Mouse (Mus musculus) neural tube, embryonic 11.5 days (tissue): ENCODE measurements at regions not wholly inside any gene's neighbourhood (a gene's known extent, or its start where the extent isn't known, plus 50 kb on each side); places are given as distances from the start of the nearest gene placed in this dataset.

Source experiments
- ATAC-seq: fragments of 200-750 bp; cut with Nextera tagmentation; 2 replicates; pipeline ENCODE4 v1.8.0; 2017; ENCODE audit warnings: moderate number of reproducible peaks, mild to moderate bottlenecking, moderate TSS enrichment, moderate library complexity; ENCODE audit not compliant: insufficient read depth, low FRiP score, low TSS enrichment
- DNase-seq: peaks from one replicate; pipeline ENCODE4 v3.0.0-alpha.2; 2015; ENCODE audit warnings: low spot score
- H3K27ac ChIP-seq: fragments of 300-500 bp; sonication (generic); 2 replicates; pipeline ENCODE4 v1.5.1; 2014; ENCODE audit warnings: low read depth, mild to moderate bottlenecking, low read length
- H3K27me3 ChIP-seq: fragments of 300-500 bp; sonication (generic); 2 replicates; pipeline ENCODE4 v1.6.1; 2014; ENCODE audit warnings: mild to moderate bottlenecking, low read length, mixed read lengths; ENCODE audit not compliant: control insufficient read depth, insufficient read depth
- H3K36me3 ChIP-seq: fragments of 300-500 bp; sonication (generic); 2 replicates; pipeline ENCODE4 v1.6.1; 2014; ENCODE audit warnings: mild to moderate bottlenecking, low read length, moderate library complexity, mixed read lengths; ENCODE audit not compliant: control insufficient read depth, insufficient read depth
- H3K4me1 ChIP-seq: fragments of 300-500 bp; sonication (generic); 2 replicates; pipeline ENCODE4 v1.6.1; 2014; ENCODE audit warnings: low read length, mixed read lengths; ENCODE audit not compliant: control insufficient read depth, insufficient read depth
- H3K4me2 ChIP-seq: fragments of 300-500 bp; sonication (generic); 2 replicates; pipeline ENCODE4 v1.6.1; 2014; ENCODE audit warnings: low read depth, mild to moderate bottlenecking, moderate library complexity
- H3K4me3 ChIP-seq: fragments of 300-500 bp; sonication (generic); 2 replicates; pipeline ENCODE4 v1.5.1; 2014; ENCODE audit warnings: low read depth, low read length
- H3K9ac ChIP-seq: fragments of 300-500 bp; sonication (generic); 2 replicates; pipeline ENCODE4 v1.6.1; 2014; ENCODE audit warnings: mild to moderate bottlenecking, low read length
- H3K9me3 ChIP-seq: fragments of 300-500 bp; sonication (generic); 2 replicates; pipeline ENCODE4 v1.6.1; 2016; ENCODE audit warnings: low read length; ENCODE audit not compliant: control insufficient read depth
- WGBS: fragments of 180-500 bp; shearing (Covaris S2); extraction: QIAGEN DNeasy Blood & Tissue Kit; methylation state at CpG from one replicate; pipeline ENCODE4 v1.1.7; 2014; 5-methylcytosine and 5-hydroxymethylcytosine counted together

GRCm38 (mm10) chr4:105417166-105417565 is 260.0 kb downstream of the Plpp3 start:
- WGBS, result 93% methylated on average over 3 of the region's 3 CpGs

GRCm38 (mm10) chr4:105422466-105422865 is 265.3 kb downstream of the Plpp3 start:
- Histone ChIP-seq H3K4me2 (no peak overlapping the region), H3K9ac (no peak overlapping the region), H3K4me1 (no peaks in the 10 kb centered on the region), H3K27ac (no peak overlapping the region), H3K4me3 (no peak overlapping the region), H3K27me3 (no peaks in the 10 kb centered on the region), H3K9me3 (no peaks in the 10 kb centered on the region), H3K36me3 (no peaks in the 10 kb centered on the region)
- WGBS, result 54% methylated on average over 7 of the region's 7 CpGs
- no peak for ATAC-seq
- no peak for DNase-seq

More at GRCm38 (mm10) chr4:105417166-105417565, 260.0 kb downstream of the Plpp3 start:
- H3K27me3 ChIP-seq, result no peaks in the 10 kb centered on the region
- H3K4me2 ChIP-seq, result no peak overlapping the region
- no peak for ATAC-seq
- DNase-seq, result no peak
- no peak overlapping the region for H3K4me3 ChIP-seq
- no peak overlapping the region for H3K27ac ChIP-seq
- H3K4me1 ChIP-seq, result no peaks in the 10 kb centered on the region
- no peak overlapping the region for H3K9ac ChIP-seq
- H3K9me3 ChIP-seq, result no peaks in the 10 kb centered on the region
- H3K36me3 ChIP-seq, result no peaks in the 10 kb centered on the region

- Histone ChIP-seq H3K4me3 (no peak overlapping the region), H3K9me3 (no peaks in the 10 kb centered on the region), H3K27me3 (no peaks in the 10 kb centered on the region), H3K36me3 (no peaks in the 10 kb centered on the region), H3K9ac (no peak overlapping the region), H3K27ac (no peak overlapping the region), H3K4me2 (no peak overlapping the region), H3K4me1 (no peaks in the 10 kb centered on the region)
- DNase-seq (no peak), ATAC-seq (no peak)
- WGBS, result 87% methylated on average over 3 of the region's 3 CpGs
Measured at GRCm38 (mm10) chr4:105423727-105424201, 266.6 kb downstream of the Plpp3 start.

GRCm38 (mm10) chr4:105425086-105425485 is 267.9 kb downstream of the Plpp3 start:
- ATAC-seq, result no peak
- no peak for DNase-seq

GRCm38 (mm10) chr4:105427581-105427980 is 270.4 kb downstream of the Plpp3 start:
- Histone ChIP-seq H3K4me1 (no peaks in the 10 kb centered on the region), H3K4me2 (no peak overlapping the region), H3K4me3 (no peak overlapping the region), H3K9ac (no peak overlapping the region), H3K27ac (no peak overlapping the region), H3K9me3 (no peaks in the 10 kb centered on the region), H3K27me3 (no peaks in the 10 kb centered on the region), H3K36me3 (no peaks in the 10 kb centered on the region)
- WGBS, result 64% methylated on average over 6 of the region's 6 CpGs
- DNase-seq (no peak), ATAC-seq (no peak)

More at GRCm38 (mm10) chr4:105425086-105425485, 267.9 kb downstream of the Plpp3 start:
- Histone ChIP-seq H3K4me3 (no peak overlapping the region), H3K9me3 (no peaks in the 10 kb centered on the region), H3K36me3 (no peaks in the 10 kb centered on the region), H3K27me3 (no peaks in the 10 kb centered on the region), H3K4me1 (no peaks in the 10 kb centered on the region), H3K27ac (no peak overlapping the region), H3K9ac (no peak overlapping the region), H3K4me2 (no peak overlapping the region)
- WGBS, result 61% methylated on average over 6 of the region's 6 CpGs

- Histone ChIP-seq H3K27me3 (no peaks in the 10 kb centered on the region), H3K36me3 (no peaks in the 10 kb centered on the region), H3K4me3 (no peak overlapping the region), H3K27ac (no peak overlapping the region), H3K4me2 (no peak overlapping the region), H3K4me1 (no peaks in the 10 kb centered on the region), H3K9me3 (no peaks in the 10 kb centered on the region), H3K9ac (no peak overlapping the region)
- DNase-seq, result no peak
- 91% methylated on average over 6 of the region's 6 CpGs for WGBS
- ATAC-seq, result no peak
Measured at GRCm38 (mm10) chr4:105429381-105430100, 272.4 kb downstream of the Plpp3 start.

DNA sequence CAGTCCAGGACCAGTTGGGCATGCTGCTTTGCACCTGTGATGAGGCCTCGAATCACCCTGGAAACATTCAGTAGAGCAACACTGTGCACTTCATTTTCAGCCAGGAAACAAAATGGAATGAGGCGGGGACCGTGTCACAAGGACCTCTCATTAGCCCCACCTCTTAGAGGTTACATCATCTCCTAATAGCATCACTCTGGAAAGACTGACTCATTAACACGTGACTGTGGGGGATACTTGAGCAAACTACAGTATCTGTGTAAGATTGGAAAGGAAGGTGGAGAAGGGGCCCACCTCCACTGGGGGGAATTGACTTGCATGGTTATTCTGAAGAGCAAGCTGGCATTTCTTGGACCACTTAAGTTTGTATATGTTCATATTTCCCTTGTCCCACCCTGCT is 275.3 kb downstream of the Plpp3 start:
- no peak for ATAC-seq
- Histone ChIP-seq H3K4me2 (no peak overlapping the region), H3K9me3 (no peaks in the 10 kb centered on the region), H3K9ac (no peak overlapping the region), H3K36me3 (no peaks in the 10 kb centered on the region), H3K27ac (no peak overlapping the region), H3K4me1 (no peaks in the 10 kb centered on the region), H3K27me3 (no peaks in the 10 kb centered on the region), H3K4me3 (no peak overlapping the region)
- 94% methylated on average over 4 of the region's 4 CpGs for WGBS
- no peak for DNase-seq

DNA sequence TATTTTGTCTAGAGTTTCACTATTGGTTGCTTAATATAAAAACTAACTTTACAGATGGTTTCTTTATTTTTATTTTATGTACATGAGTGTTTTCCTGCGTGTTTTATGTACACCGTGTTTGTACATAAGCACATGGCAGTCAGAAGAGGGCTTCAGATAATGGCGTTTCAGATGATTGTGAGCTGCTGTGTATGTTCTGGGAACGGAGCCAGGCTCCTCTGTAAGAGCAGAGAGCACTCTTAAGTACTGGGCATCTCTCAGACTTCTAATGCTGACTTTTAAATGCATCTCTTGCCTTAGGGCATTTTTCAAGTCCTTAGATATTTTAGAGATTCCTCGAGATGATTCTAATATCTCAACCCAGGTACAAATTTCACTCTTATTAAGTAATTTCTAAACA is 280.0 kb downstream of the Plpp3 start:
- no peaks in the 10 kb centered on the region for H3K4me1 ChIP-seq
- H3K4me3 ChIP-seq, result no peak overlapping the region
- no peak overlapping the region for H3K9ac ChIP-seq
- no peak for DNase-seq
- no peak overlapping the region for H3K4me2 ChIP-seq
- no peaks in the 10 kb centered on the region for H3K27me3 ChIP-seq
- H3K36me3 ChIP-seq, result no peaks in the 10 kb centered on the region
- no peaks in the 10 kb centered on the region for H3K9me3 ChIP-seq
- H3K27ac ChIP-seq, result no peak overlapping the region
- WGBS, result 91% methylated on average over 5 of the region's 5 CpGs
- no peak for ATAC-seq
